Mouse (Mus musculus) gastrocnemius, postnatal 36 days (tissue): ENCODE data around the gene Mlana. TPM values are rescaled to one million over a fixed set of nuclear protein-coding genes. Genes with fewer than 3 reads are reported as not detected.

Experiments
- DNase-seq, 2 experiments: peaks; one replicate each; pipeline ENCODE4 v3.0.0; 2022
- intact Hi-C: fragments of 180-260 bp; cut with DNase I; formaldehyde crosslinking; loops from one replicate; pipeline ENCODE4 v1.15.1; 2025
- long read RNA-seq, 2 experiments: library from polyadenylated mRNA; stranded (forward); transcript quantifications; one replicate each; pipeline ENCODE4 v2.0.0; 2021
- total RNA-seq, 2 experiments: library from RNA; stranded (reverse); gene quantifications; 2 replicates each; pipeline ENCODE4 v1.2.3; 2021

Gene Mlana
- under 1 TPM in 1 of 2 experiments, not detected in 1; 0.31 TPM for total RNA-seq
- long read RNA-seq, experiment 1 = 0 reads
- long read RNA-seq, experiment 2 = 0 reads

DNA sequence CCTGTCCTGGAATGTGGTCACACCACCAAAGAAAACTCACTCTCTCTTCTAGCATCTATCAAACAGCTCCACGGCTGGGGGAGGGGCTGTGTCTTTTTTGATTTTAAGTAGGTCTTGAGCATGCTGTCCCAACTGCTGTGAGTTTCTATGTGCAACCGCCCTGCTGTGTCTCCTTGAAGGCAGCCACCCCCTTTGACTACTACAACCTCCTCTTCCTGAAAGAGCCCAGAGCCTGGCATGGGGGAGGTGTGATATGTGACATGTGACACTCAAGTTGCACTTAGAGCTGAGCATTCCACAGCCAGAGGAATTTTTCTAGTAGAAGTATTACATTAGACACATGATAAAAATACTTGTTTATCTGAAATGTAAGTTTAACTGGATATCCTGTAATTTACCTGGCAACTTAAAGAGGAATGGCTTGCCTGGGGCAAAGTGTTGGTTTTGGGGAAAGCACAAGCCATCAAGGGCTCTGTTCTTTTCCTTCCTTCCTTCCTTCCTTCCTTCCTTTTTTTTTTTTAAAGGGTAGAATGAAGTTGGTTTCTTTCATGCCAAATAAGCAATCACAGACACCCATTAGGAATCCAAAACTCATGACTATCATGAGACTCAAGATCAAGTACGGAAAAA, at the start of gene Mlana:
Mlana (plus strand) TSS at position 580 of the 630 bp plus-strand sequence.
- intact Hi-C loops = no loop called here
- no peak for DNase-seq

DNA sequence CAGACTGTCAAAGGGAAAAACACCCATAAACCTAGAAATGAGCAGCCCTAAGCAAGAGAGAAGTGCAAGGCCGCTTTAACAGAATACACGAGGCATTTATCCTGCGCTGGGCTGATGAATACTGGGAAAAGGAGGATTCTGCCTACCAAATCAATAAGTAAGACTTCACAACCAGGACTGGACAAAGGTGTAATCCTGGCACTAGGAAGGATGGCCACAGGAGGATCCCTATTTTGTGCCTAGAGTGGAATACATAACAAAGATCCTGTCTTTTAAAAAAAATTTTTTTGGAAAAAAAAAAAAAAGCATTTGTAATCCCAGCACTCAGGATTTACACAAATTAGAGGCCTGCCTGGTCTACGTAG, 49.1 kb upstream of the Mlana start:
- no peak for DNase-seq
- intact Hi-C loops = no loop called here

DNA sequence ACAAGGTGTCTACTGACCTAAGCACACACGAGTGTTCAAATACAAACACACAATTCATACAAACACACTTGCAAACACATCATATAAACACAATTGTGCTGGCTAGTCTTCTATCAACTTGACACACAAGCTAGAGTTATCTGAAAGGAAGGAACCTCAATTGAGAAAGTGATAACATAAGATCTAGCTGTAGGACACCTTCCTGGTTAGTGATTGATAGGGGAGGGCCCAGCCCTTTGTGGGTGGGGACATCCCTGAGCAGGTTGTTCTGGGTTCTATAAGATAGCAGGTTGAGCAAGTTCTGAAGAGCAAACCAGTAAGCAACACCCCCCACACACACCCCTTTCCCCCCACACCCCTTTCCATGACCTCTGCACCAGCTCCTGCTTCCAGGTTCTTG, 47.9 kb upstream of the Mlana start:
- no peak for DNase-seq
- intact Hi-C loops = no loop called here

DNA sequence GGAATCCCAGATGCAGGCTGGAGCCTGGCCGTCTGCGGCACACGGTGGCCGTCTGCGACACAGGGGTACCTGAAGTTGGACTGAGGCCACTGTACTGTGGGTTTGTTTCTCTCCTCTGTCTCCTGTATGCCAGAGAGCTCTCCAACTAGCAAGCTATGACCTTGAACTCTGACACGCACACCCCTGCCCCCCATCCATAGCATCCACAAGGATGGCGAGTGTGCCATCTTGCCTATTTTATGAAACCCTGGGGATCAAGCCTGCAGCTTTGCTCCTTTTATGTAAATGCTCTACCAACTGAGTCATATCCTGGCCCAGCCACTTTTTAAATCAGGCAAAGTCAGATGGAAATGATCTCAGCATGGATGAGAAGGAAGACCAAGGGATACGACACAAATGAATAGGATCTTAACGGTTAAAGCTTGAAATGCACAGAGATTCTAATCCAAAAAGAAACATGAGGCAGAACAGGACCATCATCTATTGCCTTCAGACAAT, 43.8 kb upstream of the Mlana start:
- intact Hi-C loops = no loop called here
- DNase-seq = no peak

DNA sequence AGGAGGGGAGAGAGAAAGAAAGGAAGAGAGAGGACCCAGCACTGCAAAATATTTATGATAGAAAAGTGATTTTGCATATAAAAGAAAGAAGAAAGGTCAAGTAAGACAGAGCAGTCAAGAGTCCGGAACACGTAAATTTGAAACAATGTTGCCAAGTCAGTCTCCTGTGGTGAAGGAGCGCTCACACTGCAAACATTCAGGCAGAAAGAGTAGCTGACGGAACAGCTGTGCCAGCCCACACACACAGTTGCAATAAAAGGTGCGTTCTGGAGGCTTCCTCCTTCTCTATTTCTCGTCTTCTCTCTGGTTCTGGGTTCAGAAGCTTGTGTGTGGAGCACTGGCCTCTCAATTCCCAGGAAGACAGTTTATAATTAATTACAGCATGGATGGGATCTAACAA, 42.5 kb upstream of the Mlana start:
- intact Hi-C loops = no loop called here
- DNase-seq = no peak

DNA sequence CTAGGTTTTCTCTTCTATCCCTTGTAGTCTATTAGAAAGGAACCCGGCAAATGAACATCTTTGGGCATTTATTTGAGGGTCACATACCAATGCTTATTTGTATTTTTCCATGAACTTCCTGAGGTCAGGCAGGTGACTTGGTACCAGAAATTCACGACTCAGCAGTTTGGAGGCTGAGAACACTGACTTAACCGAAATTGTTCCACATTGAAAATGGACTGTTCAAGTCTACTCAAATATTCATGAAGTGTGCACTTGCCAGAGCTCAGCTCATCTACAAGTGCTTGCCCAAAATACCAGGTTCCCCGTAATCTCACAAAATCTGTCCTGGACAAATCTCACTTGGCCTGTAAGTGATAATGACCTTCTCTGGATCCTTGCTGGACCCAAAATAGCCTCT, 41.6 kb upstream of the Mlana start:
- no peak for DNase-seq
- intact Hi-C loops = no loop called here

DNA sequence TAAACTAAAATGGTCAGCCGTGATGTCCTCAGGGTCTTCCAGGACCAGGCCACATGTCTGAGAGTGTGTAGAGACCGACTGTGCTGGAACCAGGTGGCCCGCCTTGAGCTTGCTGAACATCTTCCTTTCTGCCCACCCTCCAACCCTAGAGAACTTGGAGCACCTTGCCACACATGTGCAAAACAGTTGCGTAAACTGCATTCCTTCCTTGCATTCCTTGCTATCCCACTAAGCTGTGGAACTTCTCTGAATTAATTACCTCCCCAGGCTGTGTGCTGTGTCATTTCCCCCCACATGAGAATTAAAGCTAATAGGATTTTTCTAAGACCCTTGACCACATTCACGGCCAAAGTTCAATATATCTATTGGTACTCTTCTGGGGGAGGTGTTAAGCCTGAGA, 41.0 kb upstream of the Mlana start:
- no peak for DNase-seq

DNA sequence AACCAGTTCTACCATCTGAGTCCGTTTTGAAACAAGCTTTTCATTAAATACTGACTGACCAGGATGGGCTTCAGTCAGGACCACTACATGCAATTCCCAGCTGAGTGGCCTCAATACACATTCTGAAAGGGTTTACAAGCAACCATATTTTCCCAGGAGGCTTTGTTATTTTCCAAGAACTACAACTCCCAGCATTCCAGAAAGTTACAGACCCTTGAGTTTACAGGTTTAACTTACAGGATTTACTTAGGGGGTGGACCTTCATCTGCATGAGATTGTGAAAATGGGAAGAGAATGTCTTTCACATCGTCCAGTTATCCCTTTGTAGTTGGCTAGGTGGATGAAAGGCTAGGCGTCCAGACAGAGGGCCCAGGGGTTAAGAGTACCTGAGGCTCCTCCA, 40.6 kb upstream of the Mlana start:
- intact Hi-C loops = no loop called here
- DNase-seq = no peak

More for the DNA sequence above, 41.0 kb upstream of the Mlana start:
- intact Hi-C loops = no loop called here

DNA sequence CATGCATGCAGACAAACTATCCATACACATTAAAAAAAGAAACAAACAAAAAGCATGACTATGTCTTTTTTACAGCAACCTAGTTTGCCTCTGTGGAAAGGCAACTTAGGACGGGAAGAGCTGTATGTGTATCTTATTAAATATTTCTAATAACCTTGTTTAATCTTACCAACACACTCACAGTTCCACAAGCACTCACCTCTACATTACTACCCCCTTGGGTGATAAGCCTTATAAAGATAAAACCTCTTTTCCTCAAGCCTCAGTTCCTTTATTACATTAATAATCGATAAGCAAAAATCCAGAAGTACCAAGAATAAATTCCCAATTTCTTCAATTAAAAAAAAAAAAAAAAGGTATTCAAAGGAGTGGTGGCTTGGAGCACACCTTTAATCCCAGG, 40.1 kb upstream of the Mlana start:
- no peak for DNase-seq
- intact Hi-C loops = no loop called here

DNA sequence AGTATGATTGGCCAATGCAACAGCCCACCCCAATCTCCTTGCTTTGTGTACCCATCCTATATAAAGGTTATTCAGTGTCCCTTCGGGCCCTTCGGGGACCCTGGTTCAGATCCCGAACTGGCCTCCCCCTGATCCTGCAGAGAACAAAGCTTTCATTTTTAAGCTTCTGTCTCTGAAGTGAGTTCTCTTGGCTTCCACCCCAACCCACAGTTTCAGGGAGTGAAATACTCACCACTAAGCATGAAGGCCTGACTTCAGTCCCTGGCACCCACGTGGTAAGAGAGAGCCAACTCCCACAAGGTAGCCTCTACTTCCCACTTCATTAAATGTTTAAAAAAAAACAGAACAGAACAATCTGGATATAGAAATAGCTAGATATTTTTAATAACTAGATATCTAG, 38.8 kb upstream of the Mlana start:
- DNase-seq = no peak
- intact Hi-C loops = no loop called here

DNA sequence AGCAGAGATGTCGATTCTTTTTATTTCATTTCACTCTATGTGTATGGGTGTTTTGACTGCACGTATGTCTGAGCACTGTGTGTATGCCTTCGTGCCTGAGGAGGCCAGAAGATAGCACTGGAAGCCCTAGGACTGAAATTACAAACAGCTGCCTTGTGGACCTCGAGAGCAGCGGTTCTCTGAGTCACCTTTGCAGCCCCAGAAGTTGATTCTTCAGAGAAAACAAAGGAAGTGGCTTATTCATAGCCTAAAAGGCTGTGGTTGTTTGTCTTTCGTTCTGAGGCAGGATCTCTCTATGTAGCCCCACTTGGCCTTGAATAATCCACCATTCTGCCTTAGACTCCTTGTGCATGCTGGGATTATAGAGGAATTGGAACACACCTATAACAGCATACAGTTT, 37.9 kb upstream of the Mlana start:
- DNase-seq = no peak
- intact Hi-C loops = no loop called here

DNA sequence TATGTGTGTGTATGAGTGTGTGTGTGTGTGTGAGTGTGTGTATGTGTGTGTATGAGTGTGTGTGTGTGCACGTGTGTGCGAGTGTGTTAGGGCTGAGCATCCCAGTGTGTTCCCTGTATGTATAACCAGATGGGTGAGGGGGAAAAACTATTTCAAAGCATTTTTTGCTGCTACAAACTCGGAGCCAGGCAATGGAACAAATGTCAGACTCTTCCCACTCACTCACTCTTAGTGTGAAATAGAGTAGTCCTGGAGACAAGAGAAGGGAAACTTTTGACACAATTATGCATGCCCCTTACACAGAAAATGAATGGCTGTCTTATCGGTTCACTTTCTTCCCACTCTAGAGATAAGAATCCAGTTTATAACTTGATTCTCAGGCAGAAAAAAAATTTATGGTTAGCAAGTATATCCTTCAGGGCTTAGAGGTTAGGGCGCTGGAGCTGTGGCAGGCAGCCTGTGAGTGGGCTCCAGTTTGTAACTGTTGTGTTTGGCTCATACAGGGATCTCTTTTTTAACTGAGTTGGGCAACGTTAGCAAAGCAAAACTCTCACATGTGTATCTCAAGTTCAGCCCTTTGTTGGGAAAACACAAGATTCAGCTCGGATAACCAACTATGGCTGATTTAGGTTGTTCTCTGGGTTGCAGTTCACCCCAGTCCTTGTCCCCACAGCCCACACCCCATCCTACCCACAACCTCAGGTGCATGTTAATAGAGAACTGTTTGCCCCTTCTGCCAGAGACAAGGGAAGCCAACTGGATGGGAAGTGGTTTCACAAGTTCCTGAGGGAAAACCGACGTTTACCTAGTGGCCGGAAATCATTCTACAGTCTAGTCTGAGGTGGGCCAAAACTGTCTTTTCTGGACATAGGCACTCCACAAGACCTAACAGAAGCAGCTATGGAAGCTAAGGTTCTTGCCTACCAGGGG, 36.5 kb upstream of the Mlana start:
- intact Hi-C loops = no loop called here
- no peak for DNase-seq

DNA sequence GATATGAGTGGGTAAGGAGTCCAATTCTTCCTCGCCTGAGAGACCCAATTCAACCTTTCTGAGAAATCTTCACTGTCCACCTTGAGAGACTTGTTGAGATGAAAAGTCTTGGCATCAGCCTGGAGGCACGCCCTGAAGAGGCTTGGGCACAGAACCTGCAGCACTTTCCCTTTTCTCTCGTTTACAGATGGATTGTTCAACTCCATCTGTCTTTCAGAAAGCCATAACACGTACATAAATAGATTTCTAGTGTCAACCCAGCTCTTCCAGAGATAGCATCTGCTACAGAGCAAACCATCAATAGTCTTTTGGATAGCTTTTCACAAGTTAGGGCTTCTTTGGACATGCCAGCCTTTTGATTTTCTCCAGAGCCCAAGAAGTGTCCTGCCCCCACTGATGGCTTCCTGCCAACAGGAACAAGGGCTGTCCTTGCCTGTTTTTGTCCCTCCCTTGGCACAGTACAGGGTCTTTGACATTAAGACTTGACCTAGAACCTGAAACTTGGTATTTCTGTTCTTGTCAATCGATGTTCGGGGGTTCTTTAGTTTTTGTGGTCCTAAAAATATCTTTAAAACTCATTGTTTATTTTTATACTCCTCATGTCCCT, 35.5 kb upstream of the Mlana start:
- intact Hi-C loops = no loop called here
- no peak for DNase-seq

DNA sequence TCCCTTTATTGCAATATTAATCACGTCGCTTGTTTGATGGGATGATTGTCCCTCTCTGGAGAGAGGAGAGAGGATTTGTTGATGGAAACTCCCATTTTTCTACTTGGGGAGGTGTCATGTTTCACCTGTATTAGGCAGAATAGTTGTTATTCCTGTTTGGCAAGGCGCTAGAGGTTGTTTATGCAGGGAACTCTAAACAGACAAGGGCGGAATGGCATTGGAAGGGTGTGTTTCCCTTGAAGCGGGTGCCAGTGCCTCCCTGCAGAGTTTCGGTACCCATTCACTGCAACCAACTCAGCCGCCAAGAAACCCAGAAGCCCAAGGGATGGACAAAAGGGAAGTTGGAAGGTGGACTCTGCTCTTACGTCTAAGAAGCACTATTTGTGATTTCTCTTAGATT, 33.8 kb upstream of the Mlana start:
- intact Hi-C loops = no loop called here
- no peak for DNase-seq

DNA sequence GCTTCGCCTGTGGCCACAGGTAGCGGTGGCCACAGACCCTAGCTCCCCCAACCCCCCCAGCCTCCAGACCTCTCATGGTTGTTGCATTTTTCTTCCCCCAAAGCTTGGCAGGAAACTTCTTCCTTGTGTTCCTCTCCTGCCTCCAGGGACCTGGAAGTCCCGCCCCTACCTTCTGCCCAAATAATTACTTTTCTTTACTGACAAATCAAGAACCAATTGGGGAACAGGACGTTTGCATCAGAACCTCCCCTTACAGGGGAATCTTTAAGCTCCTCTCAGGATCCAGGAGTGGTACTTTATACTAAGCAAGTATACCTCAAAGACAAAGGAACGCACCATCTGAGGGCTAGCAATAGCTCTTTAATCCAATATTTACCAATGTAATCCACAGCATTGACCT, 32.7 kb upstream of the Mlana start:
- no peak for DNase-seq
- intact Hi-C loops = no loop called here

DNA sequence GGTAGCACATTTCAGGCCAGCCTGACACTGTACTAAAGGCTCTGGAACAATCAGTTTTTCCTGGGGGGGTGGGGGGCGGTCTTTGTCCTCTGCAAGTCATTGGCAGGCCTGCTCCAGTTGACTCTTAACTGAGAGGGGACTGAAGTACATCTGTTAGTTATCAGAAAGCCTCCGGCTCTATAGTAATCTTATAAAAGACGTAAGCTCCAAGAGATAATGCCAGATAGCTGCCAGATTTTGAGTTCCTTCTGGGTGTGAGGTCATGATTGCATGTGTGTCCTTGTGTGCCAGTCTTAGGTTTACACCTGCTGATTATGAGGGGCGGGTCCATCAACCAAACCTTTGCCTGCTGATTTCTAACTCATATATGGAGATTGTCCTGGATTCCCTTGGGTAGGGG, 31.5 kb upstream of the Mlana start:
- intact Hi-C loops = no loop called here
- no peak for DNase-seq

DNA sequence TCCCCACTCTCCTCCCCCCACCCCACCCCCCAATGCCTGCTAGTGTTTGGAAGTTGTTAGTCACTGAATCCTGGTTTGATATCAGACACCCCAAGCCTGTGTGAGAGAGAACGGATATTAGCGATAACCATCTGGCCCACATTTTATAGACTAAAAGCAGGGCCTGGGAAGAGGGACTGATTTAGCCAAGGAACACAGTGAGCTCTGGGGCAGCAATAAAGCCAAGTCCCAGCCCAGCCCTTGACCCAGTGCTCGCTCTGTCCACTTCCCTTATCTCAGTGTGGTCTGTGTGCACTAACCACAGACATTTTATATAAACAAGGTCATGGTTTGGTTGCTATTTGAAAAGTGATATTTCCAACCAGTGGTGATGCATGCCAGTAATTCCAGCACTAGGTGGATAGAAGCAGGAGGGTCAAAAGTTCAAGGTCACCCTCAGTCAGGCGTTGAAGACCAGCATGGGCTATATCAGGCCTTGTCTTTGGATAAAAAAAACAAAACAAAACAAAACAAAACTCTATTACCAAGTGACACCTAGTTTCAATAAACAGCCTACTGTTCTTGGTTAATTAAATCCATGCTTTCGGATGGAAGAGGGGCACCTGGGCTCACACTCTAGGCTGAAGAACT, 30.5 kb upstream of the Mlana start:
- intact Hi-C loops = no loop called here
- no peak for DNase-seq

DNA sequence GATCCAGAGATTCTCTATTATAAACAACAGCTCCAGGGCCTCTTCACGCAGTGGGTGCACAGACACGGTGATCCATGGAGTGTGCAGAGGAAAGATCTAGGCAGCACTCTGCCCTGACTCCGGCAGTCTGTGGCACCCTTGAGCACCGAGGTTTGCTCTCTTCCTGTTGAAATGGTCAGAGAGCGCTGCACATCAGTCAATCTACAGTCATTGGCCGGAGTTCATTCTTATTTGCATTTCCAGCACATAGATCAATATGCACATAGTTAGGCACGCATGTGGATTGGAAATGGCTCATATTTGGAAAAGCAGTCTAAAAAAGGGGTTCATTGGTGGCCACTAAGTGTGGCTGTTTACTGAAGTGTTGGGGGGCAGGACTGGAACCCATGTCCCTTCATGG, 29.5 kb upstream of the Mlana start:
- intact Hi-C loops = no loop called here
- no peak for DNase-seq

DNA sequence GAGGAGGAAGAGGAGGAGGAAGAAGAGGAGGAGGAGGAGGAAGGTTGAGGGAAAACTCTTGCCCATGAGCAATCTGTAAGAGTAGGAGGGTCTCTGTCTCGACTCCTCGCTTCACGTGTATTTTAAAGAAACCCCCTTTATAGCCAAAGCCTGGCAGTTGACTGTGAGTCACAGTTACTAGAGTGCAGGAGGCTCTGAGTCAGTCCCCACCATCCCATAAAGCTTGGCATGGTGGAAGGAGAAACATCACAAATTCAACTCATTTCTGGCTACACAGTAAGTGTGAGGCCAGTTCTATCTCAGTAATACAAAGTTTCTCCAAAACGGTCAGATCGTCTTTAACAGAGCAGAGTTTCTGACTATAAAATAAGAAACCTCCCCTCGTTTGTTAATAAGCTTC, 27.4 kb upstream of the Mlana start:
- no peak for DNase-seq
- intact Hi-C loops = no loop called here

DNA sequence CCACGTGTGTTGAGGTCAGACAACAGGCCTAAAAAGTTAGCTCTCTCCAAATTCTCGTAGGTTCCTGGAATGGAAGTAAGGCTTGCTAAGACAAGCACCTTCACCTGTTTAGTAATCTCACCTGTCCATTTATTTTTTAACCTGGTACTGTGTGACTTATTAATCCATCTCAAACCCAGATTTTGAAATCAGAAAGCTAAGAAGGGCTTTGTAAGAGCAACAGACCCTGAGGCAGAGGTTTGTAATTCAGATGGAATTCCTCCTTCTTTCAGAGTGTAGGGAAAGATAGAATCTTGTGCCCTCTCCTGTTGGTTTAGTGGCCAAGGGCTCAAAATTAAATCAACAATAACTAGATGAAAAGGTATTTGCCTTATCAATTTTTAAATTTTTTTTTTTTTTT, 26.5 kb upstream of the Mlana start:
- intact Hi-C loops = no loop called here
- DNase-seq = no peak

DNA sequence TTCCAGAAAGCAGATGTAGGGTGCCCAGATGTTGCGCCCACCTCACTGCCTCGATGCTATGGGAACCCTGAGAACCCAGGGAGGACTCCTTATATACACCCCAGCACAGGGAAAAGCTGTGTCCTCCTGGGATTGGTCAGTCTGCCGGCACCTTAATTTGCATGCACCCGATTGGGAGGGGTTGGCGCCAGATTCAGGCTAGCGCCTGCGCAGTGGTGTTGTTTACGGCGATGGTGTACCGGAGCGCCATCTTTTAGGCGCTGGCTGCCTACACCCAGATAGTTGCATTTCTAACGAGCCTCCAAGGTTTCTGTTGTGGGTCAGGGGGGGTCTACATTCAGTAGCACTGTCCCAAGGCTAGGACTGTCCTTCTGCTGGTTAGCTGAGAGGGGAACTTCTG, 25.0 kb upstream of the Mlana start:
- intact Hi-C loops = no loop called here
- no peak for DNase-seq
